Mouse (Mus musculus): ENCODE data around the gene Dclk1.

Dclk1 gene

DNA sequence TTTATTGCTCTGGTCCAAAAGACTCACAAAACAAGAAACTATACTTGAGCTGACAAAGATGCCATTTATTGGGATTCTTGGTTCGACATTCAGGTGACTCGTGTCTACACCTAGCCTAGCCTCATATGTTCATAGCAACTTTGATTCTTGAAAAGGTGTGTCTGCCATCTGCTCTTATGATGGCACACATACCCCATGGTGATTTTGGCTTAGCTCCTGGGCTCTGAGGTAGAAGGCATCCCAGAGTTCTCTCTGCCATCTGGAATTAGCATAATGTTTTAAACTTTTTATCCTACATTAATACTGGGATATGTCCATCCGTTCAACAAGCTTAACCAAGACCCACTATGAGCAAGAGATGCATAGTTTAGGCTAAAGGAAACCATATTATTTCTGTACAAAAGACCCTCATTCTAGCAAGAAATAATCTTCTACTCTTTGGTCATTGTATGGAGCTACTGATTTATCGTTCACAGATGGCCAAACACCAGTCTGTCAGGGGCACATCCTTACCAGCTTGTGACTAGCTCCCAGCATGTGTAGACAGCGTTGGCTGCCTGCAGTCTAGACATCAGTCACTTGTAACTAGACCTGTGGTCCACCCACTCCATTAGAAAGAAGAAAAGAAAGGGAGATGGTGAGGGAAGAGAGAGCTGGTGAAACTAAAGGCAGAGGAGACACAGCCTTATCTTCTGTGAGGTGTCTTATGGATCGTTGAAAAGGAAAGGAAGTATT lies 298.4 kb downstream of the Dclk1 start:
- ChIA-PET CTCF (no interaction called here), POLR2A (no interaction called here)

DNA sequence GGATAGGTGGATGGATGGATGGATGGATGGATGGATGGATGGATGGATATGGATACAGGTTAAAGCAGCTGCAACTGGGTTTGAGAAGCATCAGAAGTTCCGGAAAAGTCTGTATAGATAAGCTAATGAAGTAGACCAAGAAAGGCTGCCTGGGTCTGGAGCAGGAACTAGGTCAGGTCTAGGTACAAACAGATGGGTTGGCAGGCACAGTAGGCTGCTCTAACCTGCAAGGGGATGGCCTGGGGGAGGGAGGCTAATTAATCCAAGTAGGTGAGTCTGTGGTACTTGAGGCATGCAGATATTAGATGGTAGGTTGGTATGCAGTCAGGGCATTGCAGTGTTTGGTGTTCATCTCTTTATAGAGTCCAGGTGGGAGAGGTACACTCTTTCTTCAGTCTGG lies 299.6 kb downstream of the Dclk1 start:
- CTCF ChIA-PET = no interaction called here

DNA sequence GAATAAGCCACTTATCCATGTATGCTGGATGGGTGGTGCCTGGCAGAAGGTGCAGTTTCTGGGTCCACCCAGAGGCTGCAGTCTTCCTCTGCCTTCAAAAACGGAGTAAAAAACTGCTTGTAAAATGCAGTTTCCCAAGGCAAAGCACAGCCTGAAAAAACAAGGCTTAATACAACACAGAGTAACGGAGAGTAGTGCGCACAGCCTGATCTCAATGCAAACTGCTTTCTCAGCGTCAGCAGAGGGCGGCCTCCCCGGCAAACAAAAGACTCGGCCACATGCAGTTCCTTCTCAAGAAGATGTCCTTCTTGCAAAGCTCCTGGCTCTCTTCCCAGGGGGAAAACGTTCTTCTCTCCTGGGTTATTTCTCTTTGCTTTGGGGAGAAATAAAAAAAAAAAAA lies 300.1 kb downstream of the Dclk1 start:
- POLR2A ChIA-PET = no interaction called here
- CTCF ChIA-PET = no interaction called here

More for the DNA sequence above, 299.6 kb downstream of the Dclk1 start:
- POLR2A ChIA-PET = no interaction called here

DNA sequence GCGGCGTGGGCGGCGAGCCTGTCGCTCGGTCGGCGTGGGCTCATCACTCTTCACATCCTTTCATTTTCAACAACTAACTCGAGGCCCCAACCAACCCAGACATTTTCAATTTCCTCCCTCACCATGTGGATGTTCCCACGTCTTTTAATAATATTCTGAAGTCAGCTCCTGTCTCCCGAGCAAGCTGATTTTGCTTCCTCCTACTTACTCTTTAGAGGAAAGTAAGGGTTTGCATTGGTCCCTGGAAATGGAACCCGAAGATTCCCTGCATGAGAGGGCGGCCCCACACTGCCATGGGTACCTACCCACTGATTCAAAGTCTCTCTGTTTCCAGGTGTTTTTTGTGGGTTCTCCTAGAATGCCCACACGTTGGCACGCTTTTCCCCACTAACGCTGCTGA lies 300.8 kb downstream of the Dclk1 start:
- CTCF ChIA-PET = no interaction called here
- POLR2A ChIA-PET = no interaction called here

DNA sequence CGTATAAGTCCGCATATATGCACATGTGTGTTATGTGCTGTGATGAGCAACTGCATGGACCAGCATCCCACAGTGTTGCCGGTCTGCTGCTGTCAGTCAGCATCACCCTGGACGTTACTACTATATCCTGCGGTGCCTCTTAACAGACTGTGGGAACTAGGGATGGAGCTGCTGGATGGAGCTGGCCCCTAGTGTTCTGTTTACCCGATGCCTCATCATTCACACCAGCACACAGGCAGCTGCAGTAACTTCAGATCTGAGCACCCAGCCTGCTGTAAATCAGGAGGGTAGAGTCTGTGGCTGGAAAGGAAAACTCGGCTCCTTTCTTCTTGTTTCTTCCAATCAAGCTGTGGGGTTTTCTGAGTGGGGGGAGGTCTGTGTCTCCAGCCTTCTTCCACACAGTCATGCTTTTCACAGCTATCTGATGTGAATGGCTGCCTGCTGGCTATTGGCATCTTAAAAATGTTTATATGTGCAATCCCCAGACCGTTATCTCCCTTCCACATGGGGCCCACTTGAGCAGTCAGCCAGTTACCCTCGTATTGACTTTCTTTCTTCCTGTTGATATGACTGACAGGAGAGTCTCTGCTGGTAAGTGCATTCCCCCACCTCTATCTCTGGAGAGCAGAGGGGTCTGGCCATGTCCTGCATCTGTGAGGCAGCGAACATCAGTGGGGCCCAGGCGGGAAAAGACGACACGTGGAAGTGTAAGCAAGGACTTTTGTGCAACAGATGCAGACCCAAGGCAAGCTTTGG lies 301.9 kb downstream of the Dclk1 start:
- ChIA-PET CTCF (no interaction called here), POLR2A (no interaction called here)

DNA sequence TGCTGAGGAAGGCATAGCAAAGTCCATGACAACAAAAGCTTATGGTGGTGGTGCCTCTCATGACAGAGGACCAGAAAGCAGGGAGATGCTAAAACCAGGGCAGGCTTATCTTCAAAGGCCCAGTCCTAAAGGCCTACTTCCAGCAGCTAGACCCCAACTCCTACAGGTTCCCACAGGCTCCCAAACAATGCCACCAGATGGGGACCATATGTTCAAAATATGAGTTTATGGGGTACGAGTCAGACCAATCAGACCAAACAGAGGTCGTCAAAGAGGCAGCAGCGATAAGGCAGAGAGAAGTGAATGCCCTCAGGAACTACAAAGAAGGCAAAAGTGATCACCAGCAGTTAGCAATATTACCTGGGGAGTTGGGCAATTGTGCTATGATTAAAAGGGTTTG lies 303.1 kb downstream of the Dclk1 start:
- CTCF ChIA-PET = interaction anchor here in 1 of 4 experiments (0.5 kb wide), 1 partner anchor 806 kb away, joined by 6 read pairs; no protein-coding TSS in a partner anchor
- POLR2A ChIA-PET = no interaction called here

DNA sequence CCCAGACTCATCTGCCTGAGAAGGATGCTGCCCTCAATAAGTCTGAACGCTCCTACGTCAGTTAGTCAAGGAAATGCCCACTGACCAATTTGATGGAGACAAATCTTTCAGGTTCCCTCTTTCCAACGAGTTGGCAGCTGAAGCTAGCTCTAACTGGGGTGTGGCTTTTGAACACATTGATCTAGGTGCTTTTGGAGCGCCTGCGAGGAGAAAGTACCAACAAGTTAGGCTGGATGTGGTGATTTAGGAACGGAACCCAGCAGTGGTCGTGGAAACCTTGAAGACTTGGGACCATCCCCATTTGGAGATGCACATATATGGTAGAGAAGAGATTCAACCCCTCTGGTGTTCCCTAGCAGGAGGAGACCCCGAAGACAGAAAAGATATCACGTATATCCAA lies 303.8 kb downstream of the Dclk1 start:
- POLR2A ChIA-PET = no interaction called here
- CTCF ChIA-PET = no interaction called here

DNA sequence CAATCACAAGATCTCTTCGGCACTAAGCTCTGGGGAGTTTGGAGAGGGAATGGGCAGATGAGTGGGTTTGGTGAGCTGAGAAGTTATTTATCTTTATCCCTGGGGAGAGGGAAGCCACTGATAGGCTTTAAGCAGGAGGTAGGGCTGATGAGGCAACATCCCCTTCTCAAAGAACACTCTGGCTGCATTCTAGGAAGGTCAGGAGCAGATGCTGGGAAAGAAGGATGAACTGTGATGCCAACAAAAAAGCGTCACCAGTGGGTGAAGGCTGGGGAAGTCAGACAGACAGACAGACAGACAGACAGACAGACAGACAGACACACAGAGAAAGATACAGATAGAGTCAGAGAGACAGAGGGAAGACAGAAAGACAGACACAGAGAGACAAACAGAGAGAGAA lies 304.9 kb downstream of the Dclk1 start:
- POLR2A ChIA-PET = no interaction called here
- CTCF ChIA-PET = no interaction called here

DNA sequence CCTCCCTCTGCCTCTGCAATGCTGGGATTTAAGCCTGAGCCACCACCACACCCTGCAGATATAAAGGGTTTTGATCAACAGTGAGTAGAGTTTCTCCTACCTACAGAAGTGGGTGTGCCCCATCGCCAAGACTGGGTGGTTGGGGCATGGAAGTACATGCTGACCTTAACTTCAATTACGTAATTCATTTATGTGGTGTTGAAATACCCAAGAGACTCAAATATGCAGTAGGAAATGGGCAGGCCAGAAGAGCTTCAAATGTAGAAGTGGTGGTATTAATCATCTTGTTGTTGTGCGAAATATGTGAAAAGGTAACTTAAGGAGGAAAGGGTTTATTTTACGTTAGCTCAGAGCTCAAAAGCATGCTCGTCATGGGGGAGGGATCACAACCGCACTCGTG lies 307.2 kb downstream of the Dclk1 start:
- CTCF ChIA-PET = no interaction called here
- POLR2A ChIA-PET = no interaction called here

DNA sequence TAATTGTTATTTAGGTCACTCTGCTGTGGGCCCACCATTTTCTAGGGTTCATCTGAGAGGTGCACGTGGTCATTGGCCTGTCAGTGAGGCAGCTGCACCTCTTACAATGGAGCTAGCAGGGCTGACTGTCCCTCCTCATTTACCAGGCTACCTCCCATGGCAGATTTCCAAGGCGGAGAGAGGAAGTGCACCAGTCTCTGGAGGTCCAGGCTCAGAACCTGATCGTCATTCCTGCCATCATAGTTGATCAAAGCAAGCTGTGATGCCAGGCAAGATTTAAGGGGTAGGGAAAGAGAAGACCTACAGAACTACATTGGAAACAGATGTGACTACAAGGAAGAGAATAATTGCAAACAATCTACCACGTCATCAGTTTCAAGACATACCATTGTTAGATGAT lies 308.8 kb downstream of the Dclk1 start:
- ChIA-PET CTCF (no interaction called here), POLR2A (no interaction called here)

DNA sequence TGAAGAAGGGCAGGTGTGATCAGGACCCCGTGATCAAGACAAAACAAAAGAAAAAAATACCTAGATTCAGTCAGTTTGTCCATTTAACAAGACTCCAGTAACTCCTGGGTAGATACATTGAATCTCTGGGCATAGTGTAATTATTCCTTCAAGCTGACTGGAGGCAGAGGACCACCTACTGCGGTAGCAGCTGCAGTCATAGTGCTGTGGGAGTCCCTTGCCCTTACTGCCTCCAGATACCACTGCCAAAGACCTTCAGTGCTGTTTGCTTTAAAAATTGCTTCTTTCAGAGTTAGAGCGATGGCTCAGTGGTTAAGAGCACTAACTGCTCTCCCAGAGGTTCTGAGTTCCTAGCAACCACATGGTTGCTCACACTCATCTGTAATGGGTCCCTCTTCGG lies 309.7 kb downstream of the Dclk1 start:
- POLR2A ChIA-PET = no interaction called here
- CTCF ChIA-PET = interaction anchor here in 1 of 4 experiments (0.5 to 0.6 kb wide), 2 partner anchors 93 to 799 kb away, joined by 5 read pairs; no protein-coding TSS in a partner anchor

DNA sequence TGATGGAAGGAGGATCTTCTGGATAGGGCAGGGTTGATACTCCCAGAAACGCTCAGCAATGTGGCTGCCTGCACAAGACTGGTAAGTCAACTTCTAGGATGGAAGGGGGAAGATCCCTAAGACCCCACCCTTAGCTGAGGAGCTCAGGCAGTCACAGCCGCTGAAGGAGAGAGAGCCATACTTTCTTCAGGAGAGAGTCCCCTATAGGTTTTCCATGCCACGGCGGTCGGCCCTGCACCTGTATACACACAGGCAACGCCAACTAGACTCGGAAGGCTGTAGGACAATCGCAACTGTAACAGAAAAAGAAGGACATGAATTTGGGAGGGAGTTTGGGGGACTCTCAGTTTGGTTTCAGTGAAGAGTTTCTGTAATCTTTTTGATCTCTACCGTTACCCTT lies 310.9 kb downstream of the Dclk1 start:
- CTCF ChIA-PET = no interaction called here
- POLR2A ChIA-PET = no interaction called here

DNA sequence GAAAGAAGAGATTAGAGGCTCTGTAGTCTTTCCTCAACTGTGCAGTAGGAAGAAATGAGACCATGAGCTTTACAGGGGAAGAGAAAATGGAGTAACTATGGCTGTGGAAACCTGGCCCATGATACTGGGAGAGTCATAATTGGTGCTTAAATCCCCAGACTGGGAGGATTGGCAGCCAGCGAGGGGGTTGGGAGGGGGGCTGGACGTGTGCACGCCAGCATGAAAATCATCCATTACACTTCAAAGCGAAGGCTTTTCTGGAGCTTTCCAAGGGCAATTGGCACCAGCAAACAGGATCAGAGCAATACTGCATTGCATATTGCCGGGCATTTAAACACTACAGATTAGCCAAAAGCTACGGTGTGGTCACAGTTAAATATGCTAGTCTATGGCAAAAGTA lies 313.7 kb downstream of the Dclk1 start:
- POLR2A ChIA-PET = no interaction called here
- CTCF ChIA-PET = no interaction called here

DNA sequence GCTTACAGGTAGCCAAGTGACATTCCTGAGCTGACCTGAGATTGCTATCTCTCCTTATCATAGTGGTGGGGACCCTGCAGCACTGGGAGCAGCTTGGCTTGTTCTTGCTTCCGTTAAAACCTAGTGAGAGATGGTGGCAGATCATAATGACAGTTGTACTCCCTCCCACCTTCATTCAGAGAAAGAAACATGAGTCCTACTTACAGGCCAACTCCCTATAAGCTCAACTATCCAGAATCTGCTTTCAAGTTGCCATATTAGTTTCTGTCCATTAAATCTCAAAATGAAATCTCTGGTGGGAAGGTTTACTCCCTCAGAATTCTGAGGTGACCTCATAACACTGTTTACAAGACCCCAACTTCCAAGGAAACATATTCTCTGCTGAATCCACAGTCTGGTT lies 316.4 kb downstream of the Dclk1 start:
- POLR2A ChIA-PET = no interaction called here

DNA sequence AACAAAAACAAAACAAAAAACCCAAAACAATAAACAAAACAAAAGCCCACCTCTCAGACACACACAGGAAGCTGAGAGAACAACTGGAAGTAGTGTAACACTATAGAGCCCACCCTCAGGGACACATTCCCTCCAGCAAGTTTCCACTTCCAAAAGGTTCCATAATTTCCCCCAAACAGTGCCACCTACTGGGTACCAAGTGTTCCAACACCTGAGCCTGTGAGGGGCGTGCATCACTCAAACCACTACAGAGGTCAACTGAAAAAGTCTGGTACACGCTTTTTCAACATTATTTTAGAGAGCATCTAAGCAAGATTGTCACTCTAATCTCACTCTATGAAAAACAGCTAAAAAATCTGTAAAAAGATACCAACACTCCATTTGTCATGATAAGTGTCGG lies 325.3 kb downstream of the Dclk1 start:
- CTCF ChIA-PET = no interaction called here
- POLR2A ChIA-PET = no interaction called here

More for the DNA sequence above, 316.4 kb downstream of the Dclk1 start:
- CTCF ChIA-PET = no interaction called here

DNA sequence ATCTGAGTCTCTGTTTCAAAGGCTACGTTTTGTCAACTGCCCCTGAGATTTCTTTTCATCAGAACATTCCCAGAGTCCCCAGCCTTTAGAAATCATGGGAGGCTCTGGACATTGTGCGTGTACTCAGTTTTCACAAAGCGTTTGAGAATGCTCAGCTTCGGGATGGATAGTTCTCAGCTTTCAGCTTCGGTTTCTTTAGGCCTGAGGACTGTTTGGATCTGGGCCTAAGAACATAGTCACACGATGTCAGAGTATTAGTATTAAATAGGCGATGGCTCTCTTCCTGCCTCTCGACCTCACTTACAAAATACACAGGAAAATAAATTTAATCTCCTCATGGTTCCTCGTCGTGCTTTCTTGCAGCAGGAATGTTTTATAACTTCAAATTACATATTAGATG lies 327.4 kb downstream of the Dclk1 start:
- ChIA-PET CTCF (interaction anchor here in 1 of 4 experiments (1.4 kb wide), 1 partner anchor 49 kb away, joined by 4 read pairs; no protein-coding TSS in a partner anchor), POLR2A (no interaction called here)

DNA sequence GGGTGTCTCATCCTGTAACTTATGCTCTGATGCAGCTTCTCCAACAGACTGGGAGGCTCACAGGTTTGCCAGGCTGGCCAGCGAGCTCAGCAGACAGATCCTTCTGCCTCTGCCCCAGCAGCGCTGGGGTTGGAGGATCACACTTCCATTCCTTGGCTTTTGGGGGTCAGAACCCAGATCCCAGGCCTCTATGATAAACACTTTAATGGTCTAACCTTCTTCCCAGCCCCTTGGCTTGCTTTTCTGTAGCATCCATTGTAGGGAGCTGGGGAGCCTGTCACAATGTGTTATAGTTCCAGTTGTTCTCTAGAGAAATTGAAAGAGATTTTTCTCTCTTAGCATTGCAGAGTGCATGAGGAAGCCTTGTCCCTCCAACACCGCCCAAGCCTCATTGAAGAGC lies 328.9 kb downstream of the Dclk1 start:
- CTCF ChIA-PET = interaction anchor here in 1 of 4 experiments (0.6 kb wide), 1 partner anchor 455 kb away, joined by 3 read pairs; no protein-coding TSS in a partner anchor
- POLR2A ChIA-PET = no interaction called here

DNA sequence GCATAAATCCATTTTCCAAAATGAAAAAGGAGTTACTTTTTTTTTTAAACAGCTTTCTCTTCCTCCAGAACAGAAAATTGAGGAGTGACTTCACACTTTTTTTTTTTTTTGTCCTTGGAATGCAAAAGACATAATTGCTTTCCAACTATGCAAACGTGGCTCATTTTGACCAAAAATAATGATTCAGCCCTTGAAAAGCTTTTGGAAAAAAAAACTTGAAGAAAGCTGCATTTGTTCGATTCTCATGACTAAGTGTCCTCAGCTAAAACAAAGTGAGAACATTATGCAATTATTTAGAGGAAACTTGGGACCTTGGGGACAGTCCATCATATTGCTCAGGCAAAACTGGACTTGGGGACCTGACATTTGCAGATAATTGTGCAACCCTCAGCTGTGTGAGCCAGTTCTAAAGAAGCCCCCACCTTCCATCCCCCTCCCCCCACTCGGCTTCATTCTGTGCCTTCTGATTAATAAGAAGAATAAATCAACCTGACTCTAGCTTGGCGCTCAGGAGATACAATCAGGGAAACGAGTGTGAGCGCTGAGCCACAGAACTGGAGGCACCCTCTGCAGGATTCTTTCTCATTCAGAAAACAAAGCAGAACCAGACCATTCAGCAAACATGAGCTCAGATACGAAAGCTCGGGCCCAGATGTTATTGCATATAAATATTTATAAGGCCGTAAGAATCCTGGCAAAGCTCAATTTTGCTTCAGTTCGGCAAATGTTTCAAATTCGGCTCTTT lies 329.6 kb downstream of the Dclk1 start:
- CTCF ChIA-PET = interaction anchor here in 2 of 4 experiments (0.6 kb wide), 3 partner anchors 104 to 455 kb away, joined by 3 to 5 read pairs (median 3); no protein-coding TSS in a partner anchor

DNA sequence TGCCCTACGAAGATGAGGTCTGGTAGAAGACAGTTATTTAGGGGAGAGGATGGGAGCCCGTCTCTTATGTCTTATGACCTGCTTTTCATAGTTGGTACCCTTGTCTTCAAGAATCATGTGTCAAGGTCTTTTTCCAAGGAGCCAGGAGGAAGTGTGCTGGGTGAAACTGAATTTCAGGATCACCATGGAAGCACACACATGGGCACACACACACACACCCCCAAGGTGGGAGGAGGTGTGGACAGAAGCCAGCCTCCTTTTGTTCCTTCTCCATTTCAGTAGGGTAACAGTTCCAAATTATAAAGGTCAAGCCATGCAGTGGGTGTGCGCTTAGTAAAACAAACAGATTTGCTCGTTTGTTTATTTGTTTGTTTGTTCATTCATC lies 330.1 kb downstream of the Dclk1 start:
- ChIA-PET CTCF (interaction anchor here in 1 of 4 experiments (0.6 kb wide), 1 partner anchor 319 kb away, joined by 5 read pairs; no protein-coding TSS in a partner anchor), POLR2A (no interaction called here)

More for the DNA sequence above, 329.6 kb downstream of the Dclk1 start:
- POLR2A ChIA-PET = no interaction called here

DNA sequence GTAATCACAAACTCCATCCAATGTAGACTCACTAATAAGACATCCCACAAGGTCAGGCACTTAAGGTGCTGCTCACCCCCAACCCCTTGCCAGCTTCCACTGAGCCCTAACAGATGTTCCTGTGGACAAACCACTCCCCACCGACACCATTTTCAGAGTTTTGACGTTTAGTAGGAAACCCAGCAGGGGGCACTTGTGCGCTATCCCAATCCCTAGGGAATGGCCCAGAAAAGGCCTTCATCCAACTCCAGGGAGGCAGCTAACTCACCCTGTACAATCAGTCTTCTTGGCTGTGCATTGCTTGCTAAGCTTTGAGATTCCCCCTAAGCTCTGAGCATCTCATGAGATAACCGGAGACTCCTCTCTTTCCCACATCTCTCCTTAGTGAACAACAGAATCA lies 331.8 kb downstream of the Dclk1 start:
- ChIA-PET POLR2A (no interaction called here), CTCF (interaction anchor here in 3 of 4 experiments (0.6 to 1.5 kb wide), 5 partner anchors 53 to 1239 kb away, joined by 3 to 7 read pairs (median 3); no protein-coding TSS in a partner anchor)
